Mouse (Mus musculus): ENCODE data around the gene Fbxo46.

- TF ChIP-seq CTCF (IDR thresholded peaks at IDR 0.05; ENCODE audit: low read depth) (no peak), EP300 (IDR thresholded peaks at IDR 0.05; ENCODE audit: low read depth) (no peak)
Observed at GRCm38 (mm10) chr7:19094826-19095750, 24.6 kb upstream of the Fbxo46 start.
